Mouse (Mus musculus) T-helper 2 cell (primary cell): ENCODE measurements around the gene 1500009C09Rik.

Experiments
- in situ Hi-C: fragments of 300-600 bp; cut with MboI, MseI; formaldehyde crosslinking; loops from one replicate; pipeline ENCODE4 v1.15.1; 2025; ENCODE audit warnings: high pct_unique_total_duplicates

The 1500009C09Rik gene

DNA sequence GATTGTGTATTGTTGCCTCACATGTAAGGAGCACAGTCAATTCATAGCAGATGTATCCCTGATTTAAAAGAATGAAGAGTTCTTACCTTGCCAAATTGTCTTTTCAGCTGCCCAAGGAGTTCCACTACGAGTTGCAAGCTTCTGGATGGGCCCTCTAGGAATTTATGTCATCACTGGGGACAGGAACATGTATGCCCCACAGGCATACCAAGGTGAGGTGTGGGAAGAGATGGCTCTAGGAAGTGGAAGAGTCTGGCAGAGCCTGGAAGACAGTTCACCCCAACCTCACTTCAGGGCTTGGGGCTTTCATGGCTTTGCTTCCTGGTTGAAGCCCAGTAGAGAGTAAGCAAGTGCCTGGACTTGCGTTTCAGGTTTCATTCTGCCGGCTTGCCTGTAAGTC lies 56.2 kb downstream of the 1500009C09Rik start:
- in situ Hi-C loops, result no loop called here
